Mouse (Mus musculus) C2C12 (cell line): ENCODE results near the gene Neu4.

Source experiments
- CEBPB ChIP-seq: IDR thresholded peaks from one replicate; pipeline ENCODE4 v1.6.1; 2011; ENCODE audit warnings: low read depth, mild to moderate bottlenecking, control low read depth, moderate library complexity
- CTCF ChIP-seq: IDR thresholded peaks from one replicate; pipeline ENCODE4 v1.5.1; 2011; ENCODE audit not compliant: control insufficient read depth, insufficient read depth, insufficient read length
- MAX ChIP-seq: IDR thresholded peaks from one replicate; pipeline ENCODE4 v1.6.1; 2011; ENCODE audit warnings: mild to moderate bottlenecking, control low read depth
- MYOD1 ChIP-seq: IDR thresholded peaks from one replicate; pipeline ENCODE4 v1.6.1; 2011; ENCODE audit warnings: low read depth; ENCODE audit not compliant: control insufficient read depth, insufficient read length
- MYOG ChIP-seq: IDR thresholded peaks from one replicate; pipeline ENCODE4 v1.6.1; 2011; ENCODE audit not compliant: control insufficient read depth, insufficient read length; ENCODE audit errors: extremely low read depth
- USF1 ChIP-seq: IDR thresholded peaks from one replicate; pipeline ENCODE4 v1.6.1; 2011; ENCODE audit warnings: low read depth, mild to moderate bottlenecking, control low read depth, moderate library complexity

- no peak for TF ChIP-seq CTCF
- TF ChIP-seq USF1, result no peak
- no peak for TF ChIP-seq MYOG
- TF ChIP-seq MAX, result no peak
- no peak for TF ChIP-seq CEBPB
- no peak for TF ChIP-seq MYOD1
These were observed 20.1 kb downstream of the Neu4 start for GRCm38 (mm10) chr1:94040391-94040790.
